Mouse (Mus musculus) colon, adult 2 months (tissue): ENCODE measurements around the gene Zfp58. TPM values are rescaled to one million over a fixed set of nuclear protein-coding genes. Genes with fewer than 3 reads are reported as not detected.

Source experiments
- polyA plus RNA-seq: library from polyadenylated mRNA; depleted of rRNA; stranded (reverse); fragments of >200 nt; gene quantifications from 2 replicates; pipeline ENCODE4 v1.2.3, GENCODE M21; 2012; rRNA removed

The Zfp58 gene
- polyA plus RNA-seq: 0.43 and 0.49 TPM in 2 replicates

DNA sequence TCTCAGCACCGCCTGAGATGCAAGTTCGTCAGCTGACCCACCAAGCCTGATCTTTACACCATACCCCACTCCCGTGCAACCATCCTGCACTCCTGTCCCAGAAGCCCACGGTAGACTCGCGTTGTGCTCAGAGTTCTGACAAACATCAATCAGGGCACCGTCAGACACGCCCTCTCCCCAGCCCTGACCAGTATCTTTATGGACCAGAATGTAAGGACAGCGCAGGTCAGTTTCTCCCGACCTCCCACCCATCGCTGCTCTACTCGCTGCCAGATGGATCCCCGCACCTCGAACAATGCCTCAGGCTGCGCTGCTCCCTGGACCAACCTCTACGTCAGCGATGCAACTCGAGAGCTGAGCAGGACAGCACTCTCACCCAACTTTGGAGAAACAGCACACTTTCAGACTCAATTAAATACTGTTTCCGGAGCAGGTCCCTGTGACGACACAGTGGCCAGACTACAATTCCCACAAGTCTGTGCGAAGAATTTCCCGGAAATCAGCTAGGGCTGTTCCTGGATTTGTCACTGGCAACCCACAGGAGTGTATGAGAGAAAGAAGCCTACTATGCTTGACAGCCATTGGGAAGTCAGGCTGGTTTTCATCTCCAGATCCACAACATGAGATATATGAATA, at the start of gene Zfp58:
Gene Zfp58 (minus strand): TSS at position 472 of the 636 bp plus-strand sequence.

DNA sequence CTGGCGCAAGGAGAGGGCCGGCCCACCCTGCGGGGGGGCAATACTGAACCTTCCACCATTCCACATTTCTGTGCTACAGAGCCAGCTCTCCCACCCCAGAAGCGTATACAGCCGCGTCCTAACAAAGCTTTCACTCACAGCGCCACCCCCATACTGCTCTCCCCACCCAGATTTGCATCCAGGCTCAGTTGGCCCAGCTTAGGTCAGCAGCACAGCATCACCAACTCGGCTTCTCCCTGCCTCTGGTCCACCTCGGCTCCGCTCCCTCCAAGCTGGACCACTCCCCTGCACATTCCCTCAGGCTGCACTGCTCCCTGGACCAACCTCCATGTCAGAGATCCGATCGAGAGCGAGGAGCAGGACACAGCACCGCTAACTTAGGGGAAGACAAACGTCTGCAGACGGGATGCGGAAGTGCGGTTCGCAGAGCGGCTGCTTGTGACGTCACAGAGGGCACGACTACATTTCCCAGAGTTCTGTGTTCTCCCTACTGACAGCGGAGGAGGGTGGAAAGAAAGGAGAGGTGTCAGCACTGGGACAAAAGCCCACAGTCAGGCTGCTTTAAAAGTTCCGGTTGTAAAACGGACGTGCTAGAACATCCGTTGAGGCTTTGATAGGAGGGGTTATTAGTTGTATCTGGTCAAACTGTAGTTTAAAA, 25.5 kb upstream of the Zfp58 start, which contains the start of the genes Gm26965 and Zfp87:
Gene Gm26965 (minus strand): TSS at position 399 of the 658 bp plus-strand sequence.
Gene Zfp87 (minus strand): TSS at position 425 of the 658 bp plus-strand sequence.

DNA sequence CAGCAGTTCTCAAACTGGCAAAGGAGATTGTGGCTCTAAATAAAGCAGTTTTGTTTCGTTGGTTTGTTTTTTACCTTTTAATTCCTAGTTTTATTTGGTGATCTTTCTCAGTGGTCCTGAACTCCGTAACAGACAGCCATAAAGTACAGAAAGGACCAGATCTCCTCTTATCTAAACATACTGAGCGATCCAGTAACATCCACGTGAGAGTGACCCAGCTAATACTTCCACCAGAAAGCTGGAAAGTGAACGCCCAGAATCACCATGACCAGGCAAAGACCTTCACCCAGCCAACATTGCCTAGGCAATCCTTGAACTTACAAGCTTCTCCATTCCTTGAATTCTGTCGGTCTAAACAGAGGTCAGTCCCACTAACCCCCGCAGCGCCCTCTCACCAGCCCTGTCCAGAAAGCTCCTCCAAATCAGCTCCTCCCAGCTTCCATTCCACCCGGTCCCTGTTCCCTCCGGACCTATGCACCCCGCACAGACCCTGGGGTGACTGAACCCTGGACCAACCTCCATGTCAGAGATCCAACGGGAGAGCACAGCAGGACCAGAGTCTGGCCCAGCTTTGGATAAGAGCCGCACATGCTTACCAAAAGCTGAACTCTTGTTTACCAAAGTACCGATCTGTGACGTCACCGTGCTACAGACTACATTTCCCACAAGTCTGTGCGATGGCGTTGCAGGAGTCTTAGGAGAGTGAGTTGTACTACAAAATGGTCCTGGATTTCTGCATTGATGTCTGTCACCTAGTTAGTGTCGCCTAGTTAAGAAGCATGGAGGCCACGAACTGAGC, 16.5 kb downstream of the Zfp58 start, which contains the start of gene Zfp874b:
Gene Zfp874b (minus strand): TSS at position 634 of the 799 bp plus-strand sequence.

DNA sequence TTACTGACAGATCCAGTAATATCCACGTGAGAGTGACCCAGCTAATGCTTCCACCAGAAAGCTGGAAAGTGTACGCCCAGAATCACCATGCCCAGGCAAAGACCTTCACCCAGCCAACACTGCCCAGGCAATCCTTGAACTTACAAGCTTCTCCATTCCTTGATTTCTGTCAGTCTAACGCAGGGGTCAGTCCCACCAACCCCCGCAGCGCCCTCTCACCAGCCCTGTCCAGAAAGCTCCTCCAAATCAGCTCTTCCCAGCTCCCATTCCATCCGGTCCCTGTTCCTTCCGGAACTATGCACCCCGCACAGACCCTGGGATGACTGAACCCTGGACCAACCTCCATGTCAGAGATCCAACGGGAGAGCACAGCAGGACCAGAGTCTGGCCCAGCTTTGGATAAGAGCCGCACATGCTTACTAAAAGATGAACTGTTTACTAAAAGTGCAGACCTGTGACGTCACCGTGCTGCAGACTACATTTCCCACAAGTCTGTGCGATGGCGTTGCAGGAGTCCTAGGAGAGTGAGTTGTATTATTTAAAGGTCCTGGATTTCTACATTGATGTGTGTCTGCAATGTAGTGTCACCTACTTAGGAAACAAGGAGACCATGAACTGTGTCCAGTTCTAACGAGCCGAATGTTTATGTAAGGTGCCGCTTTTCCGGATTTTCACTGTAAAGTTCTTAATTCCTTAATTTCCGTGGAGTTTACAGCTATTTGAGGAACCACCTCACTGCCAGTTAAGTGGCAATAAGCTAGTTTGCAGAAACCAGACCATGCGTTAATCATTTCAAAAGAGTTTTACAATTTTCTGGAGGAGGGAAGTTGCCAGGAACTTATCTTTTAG, 49.0 kb downstream of the Zfp58 start, which contains the start of gene Zfp874a:
Gene Zfp874a (minus strand): TSS at position 453 of the 849 bp plus-strand sequence.

Other genes starting within 250 kb of the Zfp58 start
- gene Zfp458, start 222.1 kb downstream of the Zfp58 start, polyA plus RNA-seq: 0.23 and 0.35 TPM in 2 replicates
- 0.97 and 1.0 TPM in 2 replicates for gene Zfp457, start 194.1 kb downstream of the Zfp58 start, polyA plus RNA-seq
- 0.31 TPM in 2 replicates for gene Zfp595, start 168.0 kb downstream of the Zfp58 start, polyA plus RNA-seq
- not detected in 2 replicates for gene Gm28044, start 140.0 kb downstream of the Zfp58 start, polyA plus RNA-seq
- 0.09 and 0.12 TPM in 2 replicates for gene Zfp953, start 139.9 kb downstream of the Zfp58 start, polyA plus RNA-seq
- not detected in 2 replicates for gene Gm28041, start 124.8 kb downstream of the Zfp58 start, polyA plus RNA-seq
- 0.06 and 0.15 TPM in 2 replicates for gene Zfp456, start 124.7 kb downstream of the Zfp58 start, polyA plus RNA-seq
- gene Zfp429, start 100.7 kb downstream of the Zfp58 start, polyA plus RNA-seq: 0.62 and 1.6 TPM in 2 replicates
- 0.19 and 0.37 TPM in 2 replicates for gene Zfp459, start 79.1 kb downstream of the Zfp58 start, polyA plus RNA-seq
- gene Zfp874a, start 48.9 kb downstream of the Zfp58 start, polyA plus RNA-seq: 0.35 and 0.38 TPM in 2 replicates
- gene Zfp874b, start 16.3 kb downstream of the Zfp58 start, polyA plus RNA-seq: 0.61 and 1.3 TPM in 2 replicates
- gene Gm26965, start 25.6 kb upstream of the Zfp58 start, polyA plus RNA-seq: not detected in 2 replicates
- gene Zfp87, start 25.6 kb upstream of the Zfp58 start, polyA plus RNA-seq: 11.0 and 11.9 TPM in 2 replicates
- 2.3 and 2.7 TPM in 2 replicates for gene Zfp748, start 53.3 kb upstream of the Zfp58 start, polyA plus RNA-seq
- 0.19 TPM in 2 replicates for gene Zfp729b, start 109.2 kb upstream of the Zfp58 start, polyA plus RNA-seq
- not detected in 2 replicates for gene Gm49345, start 137.2 kb upstream of the Zfp58 start, polyA plus RNA-seq
- gene Zfp729a, start 137.2 kb upstream of the Zfp58 start, polyA plus RNA-seq: 0.28 and 0.42 TPM in 2 replicates
- 2.5 and 2.8 TPM in 2 replicates for gene Zfp738, start 186.5 kb upstream of the Zfp58 start, polyA plus RNA-seq
- gene Zfp65, start 228.6 kb upstream of the Zfp58 start, polyA plus RNA-seq: 0.26 and 0.46 TPM in 2 replicates